Mouse (Mus musculus) neural tube, embryonic 15.5 days (tissue): Measurements from ENCODE around the gene Lrrc4b. TPM values are rescaled to one million over a fixed set of nuclear protein-coding genes. Genes with fewer than 3 reads are reported as not detected.

ENCODE experiments used
- ATAC-seq: fragments of 200-750 bp; cut with Nextera tagmentation; 2 replicates; pipeline ENCODE4 v1.8.0; 2017; ENCODE audit warnings: mild to moderate bottlenecking, moderate TSS enrichment, moderate library complexity; ENCODE audit not compliant: low FRiP score
- H3K27ac ChIP-seq: fragments of 300-500 bp; sonication (generic); replicated peaks from 2 replicates; pipeline ENCODE4 v1.5.1; 2015; ENCODE audit warnings: mild to moderate bottlenecking, inconsistent platforms
- H3K27me3 ChIP-seq: fragments of 300-500 bp; sonication (generic); replicated peaks from 2 replicates; pipeline ENCODE4 v1.6.1; 2015; ENCODE audit warnings: inconsistent platforms
- H3K36me3 ChIP-seq: fragments of 300-500 bp; sonication (generic); 2 replicates; pipeline ENCODE4 v1.6.1; 2015; ENCODE audit warnings: inconsistent platforms
- H3K4me1 ChIP-seq: fragments of 300-500 bp; sonication (generic); 2 replicates; pipeline ENCODE4 v1.6.1; 2015; ENCODE audit warnings: inconsistent platforms
- H3K4me2 ChIP-seq: fragments of 300-500 bp; sonication (generic); 2 replicates; pipeline ENCODE4 v1.6.1; 2015; ENCODE audit warnings: inconsistent platforms, mild to moderate bottlenecking, moderate library complexity
- H3K4me3 ChIP-seq: fragments of 300-500 bp; sonication (generic); replicated peaks from 2 replicates; pipeline ENCODE4 v1.5.1; 2015; ENCODE audit warnings: mild to moderate bottlenecking, inconsistent platforms
- H3K9ac ChIP-seq: fragments of 300-500 bp; sonication (generic); replicated peaks from 2 replicates; pipeline ENCODE4 v1.6.1; 2015; ENCODE audit warnings: mild to moderate bottlenecking, inconsistent platforms
- H3K9me3 ChIP-seq: fragments of 300-500 bp; sonication (generic); replicated peaks from 2 replicates; pipeline ENCODE4 v1.6.1; 2016; ENCODE audit warnings: inconsistent platforms
- WGBS: fragments of 180-500 bp; shearing (Covaris S2); methylation state at CpG from one replicate; pipeline ENCODE4 v1.1.7; 2015; ENCODE audit warnings: mixed read lengths; 5-methylcytosine and 5-hydroxymethylcytosine counted together
- polyA plus RNA-seq: library from polyadenylated mRNA; unstranded; fragments of >200 nt; fragmentation: Nextera tagmentation; extraction: Ambion mirVana; gene quantifications from 2 replicates; pipeline ENCODE4 v1.2.1, GENCODE M21; 2015

The Lrrc4b gene
- 11.0 and 14.9 TPM in 2 replicates for polyA plus RNA-seq

DNA sequence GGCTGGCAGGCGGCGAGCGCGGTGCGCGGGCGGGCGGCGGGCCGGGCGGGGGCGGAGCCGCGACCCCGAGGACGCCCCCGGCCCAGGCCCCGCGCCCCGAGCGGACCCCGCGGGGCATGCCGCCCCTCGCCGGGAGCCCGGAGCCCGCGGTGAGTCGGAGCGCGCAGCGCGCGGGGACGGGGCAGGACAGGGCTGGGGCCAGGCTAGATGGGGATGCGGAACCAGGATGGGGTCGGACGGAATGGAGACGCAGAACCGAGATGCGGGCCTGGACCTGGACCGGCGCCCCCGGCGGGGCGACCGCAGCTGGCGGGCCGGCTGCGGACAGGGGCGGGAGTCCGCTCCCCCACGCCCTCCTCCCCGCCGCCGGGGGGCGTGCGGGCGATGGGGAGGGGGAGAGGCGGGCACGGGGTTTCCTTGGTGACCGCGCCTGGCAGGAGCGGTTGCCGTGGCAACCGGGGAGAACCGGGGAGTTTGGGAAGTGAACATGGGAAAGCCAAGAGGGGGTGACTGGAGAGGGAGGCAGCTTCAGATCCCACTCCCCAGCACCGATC lies at the start of gene Lrrc4b:
TSS of gene Lrrc4b (plus strand) at position 51 of the 554 bp plus-strand sequence.
- no peaks in the 10 kb centered on the region for H3K9me3 ChIP-seq
- H3K9ac ChIP-seq = peak within 1 kb of the TSS; percentile 95
- ATAC-seq = peak; percentile 53
- peak within 1 kb of the TSS; percentile 99 for H3K27ac ChIP-seq
- H3K27me3 ChIP-seq = no peaks in the 10 kb centered on the region
- peaks cover 61% of the 10 kb centered on the region for H3K4me1 ChIP-seq
- 2% methylated on average over 43 of the region's 69 CpGs for WGBS
- H3K4me3 ChIP-seq = peak within 1 kb of the TSS; percentile 81
- H3K4me2 ChIP-seq = peak within 1 kb of the TSS; percentile 92
- no peaks in the 10 kb centered on the region for H3K36me3 ChIP-seq

DNA sequence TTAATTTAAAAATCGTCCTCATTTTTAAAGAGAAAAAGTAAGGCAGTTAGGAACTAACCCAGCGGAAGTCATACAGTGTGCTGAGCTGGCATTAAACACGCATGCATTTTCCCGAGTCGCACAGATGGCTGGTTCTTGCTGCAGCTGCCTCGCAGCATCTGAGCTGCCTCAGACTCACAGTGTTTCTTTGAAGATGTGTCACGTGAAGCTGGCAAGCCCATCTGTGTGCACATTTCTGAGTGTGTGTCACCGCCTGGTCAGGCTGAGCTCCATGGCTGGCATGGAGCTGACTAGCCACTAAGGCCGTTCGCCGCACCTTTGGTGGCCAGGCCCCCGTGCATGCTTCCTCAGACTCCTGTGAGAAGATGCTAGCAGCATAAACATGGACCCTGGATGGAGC lies 46.3 kb upstream of the Lrrc4b start:
- 46% methylated on average over 12 of the region's 12 CpGs for WGBS
- 0 out of 2 replicates have a peak, but pooled peaks have one; percentile 1 for ATAC-seq
- Histone ChIP-seq H3K4me3 (no peak overlapping the region), H3K4me2 (no peak overlapping the region), H3K27me3 (peaks cover 3% of the 10 kb centered on the region), H3K4me1 (peaks cover 26% of the 10 kb centered on the region), H3K36me3 (no peaks in the 10 kb centered on the region), H3K9me3 (no peaks in the 10 kb centered on the region), H3K27ac (peak overlapping the region; percentile 71), H3K9ac (no peak overlapping the region)

DNA sequence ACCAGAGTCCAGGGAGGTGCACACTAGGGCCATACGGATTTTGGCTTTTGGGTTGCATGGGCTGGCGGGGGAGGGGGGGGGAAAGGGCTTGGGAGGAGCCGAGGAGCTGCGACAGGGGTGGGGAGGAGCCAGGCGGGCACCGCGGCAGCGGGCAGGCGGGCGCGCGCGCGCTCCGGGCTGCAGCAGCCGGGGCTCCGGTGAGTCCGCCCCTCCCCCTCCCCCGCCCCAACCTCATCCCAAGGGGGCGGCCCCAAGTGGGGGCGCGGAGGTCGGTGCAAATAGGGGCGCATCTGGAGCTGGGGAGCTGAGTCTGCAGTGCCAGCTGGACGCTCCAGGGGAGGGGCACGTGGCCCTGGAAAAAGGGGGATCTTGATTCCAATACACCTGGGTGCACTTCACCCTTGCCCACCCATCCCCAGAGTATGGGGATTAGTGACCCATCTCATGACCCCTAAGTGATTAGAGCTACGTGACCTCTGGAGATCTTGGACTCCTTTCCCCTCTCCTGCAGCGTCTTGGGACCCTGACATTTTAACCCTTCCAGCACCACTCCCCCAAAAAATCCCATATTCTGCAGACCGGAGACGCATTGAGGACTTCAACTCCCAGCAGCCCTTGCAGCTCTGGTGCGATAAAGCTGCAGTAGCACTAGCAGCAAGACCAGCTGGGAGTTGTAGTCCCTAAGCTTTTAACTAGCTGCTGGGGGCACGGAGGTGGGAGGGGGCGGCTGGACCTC lies 44.7 kb upstream of the Lrrc4b start, which contains the start of gene Syt3:
TSS of gene Syt3 (plus strand) at position 123 of the 736 bp plus-strand sequence.
- H3K36me3 ChIP-seq = 0 out of 2 replicates have a peak, but pooled peaks cover 4% of the 10 kb centered on the region
- H3K27me3 ChIP-seq = peaks cover 8% of the 10 kb centered on the region
- peaks cover 26% of the 10 kb centered on the region for H3K4me1 ChIP-seq
- H3K4me2 ChIP-seq = peak within 1 kb of the TSS; percentile 95
- H3K27ac ChIP-seq = peak within 1 kb of the TSS; percentile 71
- H3K9me3 ChIP-seq = no peaks in the 10 kb centered on the region
- under 1% methylated on average over 25 of the region's 33 CpGs for WGBS
- H3K4me3 ChIP-seq = peak within 1 kb of the TSS; percentile 54
- peak; percentile 92 for ATAC-seq
- peak within 1 kb of the TSS; percentile 71 for H3K9ac ChIP-seq

DNA sequence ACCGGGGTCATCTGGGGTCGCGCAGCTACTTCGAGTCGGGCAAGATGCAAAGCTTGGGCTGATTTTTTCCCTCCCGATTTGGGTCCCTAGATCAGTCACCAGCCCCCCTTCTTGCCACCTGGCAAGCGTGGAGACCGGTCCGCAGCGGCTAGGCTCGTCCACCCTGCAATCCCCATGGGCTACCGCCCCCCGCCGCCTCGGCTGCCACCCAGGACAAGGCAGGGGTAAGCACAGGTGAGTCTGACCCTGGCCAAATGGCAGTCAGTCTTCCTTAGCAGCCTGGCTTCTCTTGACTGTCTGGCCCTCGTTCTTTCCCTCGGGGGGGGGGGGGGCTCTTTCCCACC lies 44.1 kb upstream of the Lrrc4b start:
- Histone ChIP-seq H3K36me3 (0 out of 2 replicates have a peak, but pooled peaks cover 4% of the 10 kb centered on the region), H3K4me3 (peak overlapping the region; percentile 54), H3K4me2 (peak overlapping the region; percentile 95), H3K27me3 (peaks cover 8% of the 10 kb centered on the region), H3K9me3 (no peaks in the 10 kb centered on the region), H3K4me1 (peaks cover 26% of the 10 kb centered on the region), H3K9ac (peak overlapping the region; percentile 71), H3K27ac (peak overlapping the region; percentile 71)
- under 1% methylated on average over 16 of the region's 17 CpGs for WGBS
- ATAC-seq = peak; percentile 46

DNA sequence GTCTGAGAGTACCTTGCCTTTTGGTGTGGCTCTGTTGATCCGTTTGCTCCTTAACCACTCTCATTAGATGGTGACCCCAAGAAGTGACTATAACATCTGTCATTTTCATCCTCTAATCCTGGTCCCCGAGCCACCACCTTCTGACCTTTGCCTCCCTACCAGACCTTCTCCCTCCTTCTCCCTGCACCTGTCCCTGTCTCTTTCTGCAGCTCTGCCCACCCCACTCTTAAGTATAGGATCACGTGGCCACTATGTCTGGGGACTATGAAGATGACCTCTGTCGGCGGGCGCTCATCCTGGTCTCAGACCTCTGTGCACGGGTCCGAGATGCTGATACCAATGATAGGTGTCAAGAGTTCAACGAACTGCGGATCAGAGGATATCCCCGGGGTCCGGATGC lies 43.1 kb upstream of the Lrrc4b start, which contains the start of gene 1700008O03Rik:
TSS of gene 1700008O03Rik (minus strand) at position 101 of the 400 bp plus-strand sequence.
- Histone ChIP-seq H3K9ac (peak within 1 kb of the TSS; percentile 71), H3K27ac (peak within 1 kb of the TSS; percentile 71), H3K36me3 (0 out of 2 replicates have a peak, but pooled peaks cover 4% of the 10 kb centered on the region), H3K9me3 (no peaks in the 10 kb centered on the region), H3K4me1 (peaks cover 26% of the 10 kb centered on the region), H3K4me2 (peak within 1 kb of the TSS; percentile 95), H3K4me3 (peak within 1 kb of the TSS; percentile 54), H3K27me3 (peaks cover 8% of the 10 kb centered on the region)
- no peak for ATAC-seq
- WGBS = 82% methylated on average over 12 of the region's 12 CpGs

DNA sequence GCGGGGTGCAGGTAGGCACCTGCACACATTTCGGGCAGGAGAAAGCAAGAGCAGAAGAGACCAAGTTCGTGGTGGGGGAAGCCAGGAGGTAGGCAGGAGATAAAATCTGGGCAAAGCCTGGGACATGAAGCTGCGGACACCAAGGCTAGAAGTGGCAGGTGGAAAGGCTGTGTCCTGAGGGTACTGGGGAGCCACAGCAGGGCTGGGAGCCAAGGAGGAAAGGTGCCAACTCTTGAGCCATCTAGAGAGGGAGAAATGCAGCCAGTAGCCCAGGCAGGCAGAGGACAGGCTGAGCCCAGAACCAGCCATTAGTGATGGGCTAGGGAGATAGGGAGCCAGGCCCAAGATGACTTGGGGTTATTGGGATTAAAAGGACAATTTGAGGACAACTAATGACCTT lies 37.0 kb upstream of the Lrrc4b start:
- Histone ChIP-seq H3K27ac (no peak overlapping the region), H3K36me3 (0 out of 2 replicates have a peak, but pooled peaks cover 4% of the 10 kb centered on the region), H3K4me1 (no peaks in the 10 kb centered on the region), H3K4me3 (no peak overlapping the region), H3K27me3 (peaks cover 8% of the 10 kb centered on the region; the same call in 1 of the 2 replicates), H3K4me2 (no peak overlapping the region), H3K9me3 (no peaks in the 10 kb centered on the region), H3K9ac (no peak overlapping the region)
- 83% methylated on average over 4 of the region's 4 CpGs for WGBS
- no peak for ATAC-seq

DNA sequence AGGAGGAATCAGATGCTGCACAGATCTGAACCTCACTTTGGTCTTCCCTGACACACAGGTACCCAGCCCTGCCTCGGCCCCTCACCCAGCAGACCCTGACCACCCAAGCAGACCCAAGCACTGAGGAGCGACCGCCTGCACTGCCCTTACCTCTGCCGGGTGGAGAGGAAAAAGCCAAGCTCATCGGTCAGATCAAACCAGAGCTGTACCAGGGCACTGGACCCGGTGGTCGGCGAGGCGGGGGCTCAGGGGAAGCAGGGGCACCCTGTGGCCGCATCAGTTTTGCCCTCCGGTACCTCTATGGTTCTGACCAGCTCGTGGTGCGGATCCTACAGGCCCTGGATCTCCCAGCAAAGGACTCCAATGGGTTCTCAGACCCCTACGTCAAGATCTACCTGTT lies 36.5 kb upstream of the Lrrc4b start:
- no peaks in the 10 kb centered on the region for H3K9me3 ChIP-seq
- no peak overlapping the region for H3K9ac ChIP-seq
- H3K4me2 ChIP-seq = no peak overlapping the region
- H3K4me1 ChIP-seq = no peaks in the 10 kb centered on the region
- H3K27ac ChIP-seq = no peak overlapping the region
- ATAC-seq = no peak
- no peak overlapping the region for H3K4me3 ChIP-seq
- 90% methylated on average over 14 of the region's 14 CpGs for WGBS
- H3K27me3 ChIP-seq = peaks cover 7% of the 10 kb centered on the region
- 0 out of 2 replicates have a peak, but pooled peaks cover 4% of the 10 kb centered on the region for H3K36me3 ChIP-seq

DNA sequence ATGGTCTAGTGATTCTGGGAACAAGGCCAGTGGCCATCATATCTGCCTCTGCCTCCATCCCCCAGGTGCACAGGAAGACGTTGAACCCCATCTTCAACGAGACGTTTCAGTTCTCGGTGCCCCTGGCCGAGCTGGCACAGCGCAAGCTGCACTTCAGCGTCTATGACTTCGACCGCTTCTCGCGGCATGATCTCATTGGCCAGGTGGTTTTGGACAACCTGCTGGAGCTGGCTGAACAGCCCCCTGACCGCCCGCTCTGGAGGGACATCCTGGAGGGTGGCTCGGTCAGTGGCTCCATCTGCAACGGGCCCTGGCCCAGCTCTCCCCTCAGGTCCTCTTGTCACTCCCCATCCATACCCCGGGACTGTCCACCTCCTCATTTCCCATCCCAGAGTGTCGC lies 35.5 kb upstream of the Lrrc4b start:
- 92% methylated on average over 17 of the region's 17 CpGs for WGBS
- Histone ChIP-seq H3K4me1 (no peaks in the 10 kb centered on the region), H3K9me3 (no peaks in the 10 kb centered on the region), H3K4me3 (no peak overlapping the region), H3K4me2 (no peak overlapping the region), H3K27ac (no peak overlapping the region), H3K27me3 (peaks cover 3% of the 10 kb centered on the region; the same call in 1 of the 2 replicates), H3K36me3 (no peaks in the 10 kb centered on the region), H3K9ac (no peak overlapping the region)
- no peak for ATAC-seq

DNA sequence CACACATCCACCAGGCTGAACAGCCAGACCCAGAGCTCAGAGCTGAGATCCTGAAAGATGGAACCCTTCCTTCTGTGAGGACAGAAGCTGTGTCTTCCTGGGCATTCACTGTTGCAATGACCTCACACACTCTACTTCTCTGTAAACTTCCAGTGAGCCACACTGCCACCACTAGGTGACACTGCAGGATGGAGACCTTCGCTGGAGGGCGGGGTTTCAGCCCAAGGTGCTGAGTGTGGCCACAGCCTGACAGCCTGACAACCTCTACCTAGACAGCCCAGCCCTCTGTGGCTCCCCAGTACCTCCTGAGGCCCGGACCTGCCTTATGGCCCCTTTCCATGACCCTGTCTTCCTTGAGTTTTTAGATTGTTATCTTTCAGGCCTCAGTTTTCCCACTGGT lies 30.2 kb upstream of the Lrrc4b start:
- Histone ChIP-seq H3K36me3 (peaks cover 5% of the 10 kb centered on the region; the same call in 1 of the 2 replicates), H3K27ac (no peak overlapping the region), H3K4me2 (no peak overlapping the region), H3K9ac (no peak overlapping the region), H3K27me3 (no peaks in the 10 kb centered on the region; the same call in 1 of the 2 replicates), H3K9me3 (no peaks in the 10 kb centered on the region), H3K4me1 (no peaks in the 10 kb centered on the region), H3K4me3 (no peak overlapping the region)
- 20% methylated on average over 3 of the region's 3 CpGs for WGBS
- ATAC-seq = peak; percentile 66

DNA sequence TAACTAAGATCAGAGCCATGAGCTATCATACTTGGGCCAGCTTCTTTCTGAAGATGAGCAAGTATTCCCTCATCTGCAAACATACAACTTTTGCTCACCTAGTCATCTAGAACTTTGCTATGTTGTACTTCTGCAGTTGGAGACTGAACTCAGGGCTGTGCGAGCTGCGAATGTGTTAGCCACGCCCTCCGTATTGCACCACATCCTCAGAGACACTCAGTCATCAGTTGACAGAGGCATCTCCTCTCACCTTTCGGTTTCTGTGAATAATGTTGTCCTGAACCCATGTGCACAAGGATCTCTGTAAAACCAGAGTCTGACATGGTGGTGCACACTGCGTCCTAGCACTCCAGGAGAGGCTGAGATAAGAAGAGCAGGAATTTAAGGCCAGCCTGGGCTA lies 27.1 kb upstream of the Lrrc4b start:
- 88% methylated on average over 6 of the region's 6 CpGs for WGBS
- H3K36me3 ChIP-seq = peaks cover 5% of the 10 kb centered on the region; the same call in 1 of the 2 replicates
- ATAC-seq = no peak

DNA sequence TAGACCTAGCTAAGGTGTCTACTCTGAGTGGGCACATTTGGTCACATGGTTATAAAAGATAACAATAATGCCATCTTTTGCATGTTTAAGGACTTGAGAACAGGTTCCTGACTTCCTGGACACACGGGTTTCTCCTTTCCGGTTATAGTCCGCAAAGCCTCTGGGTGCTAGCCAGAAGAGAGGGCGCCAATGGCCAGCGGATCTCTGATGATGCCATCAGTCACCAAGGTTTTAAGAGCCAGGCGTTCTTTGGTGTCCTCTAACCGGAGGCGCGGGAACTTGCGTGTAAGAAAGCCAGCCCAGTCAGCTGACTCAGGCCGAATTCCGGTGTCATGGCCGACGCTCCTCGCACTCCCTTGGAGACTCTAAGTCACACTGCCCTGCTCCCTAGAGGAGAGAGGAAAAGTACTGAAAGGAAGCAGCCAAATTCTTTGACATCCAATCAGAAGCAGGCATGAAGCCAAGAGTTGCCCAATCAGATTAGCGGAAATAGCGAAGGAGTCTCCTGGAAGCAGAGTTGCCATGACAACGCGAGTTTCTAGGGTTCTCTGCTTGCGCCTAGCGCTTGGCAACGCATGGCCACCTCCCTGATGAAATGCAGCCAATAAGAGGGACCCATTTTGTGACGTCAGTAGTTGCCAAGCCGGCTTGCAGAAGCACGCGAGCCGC lies 23.3 kb upstream of the Lrrc4b start:
- peaks cover 6% of the 10 kb centered on the region; the same call in 1 of the 2 replicates for H3K27me3 ChIP-seq
- ATAC-seq = peak; percentile 96
- H3K9me3 ChIP-seq = no peaks in the 10 kb centered on the region
- 2% methylated on average over 27 of the region's 27 CpGs for WGBS
- peak overlapping the region; percentile 84 for H3K27ac ChIP-seq
- peaks cover 9% of the 10 kb centered on the region for H3K4me1 ChIP-seq
- peak overlapping the region; percentile 42 for H3K4me3 ChIP-seq
- H3K36me3 ChIP-seq = no peaks in the 10 kb centered on the region
- peak overlapping the region; percentile 67 for H3K4me2 ChIP-seq
- peak overlapping the region; percentile 36 for H3K9ac ChIP-seq

More for the DNA sequence above, 27.1 kb upstream of the Lrrc4b start:
- Histone ChIP-seq H3K4me3 (no peak overlapping the region), H3K9me3 (no peaks in the 10 kb centered on the region), H3K27me3 (peaks cover under 1% of the 10 kb centered on the region; the same call in 1 of the 2 replicates), H3K4me1 (peaks cover 9% of the 10 kb centered on the region), H3K27ac (no peak overlapping the region), H3K9ac (no peak overlapping the region), H3K4me2 (no peak overlapping the region)
